In the genomic region with DNA sequence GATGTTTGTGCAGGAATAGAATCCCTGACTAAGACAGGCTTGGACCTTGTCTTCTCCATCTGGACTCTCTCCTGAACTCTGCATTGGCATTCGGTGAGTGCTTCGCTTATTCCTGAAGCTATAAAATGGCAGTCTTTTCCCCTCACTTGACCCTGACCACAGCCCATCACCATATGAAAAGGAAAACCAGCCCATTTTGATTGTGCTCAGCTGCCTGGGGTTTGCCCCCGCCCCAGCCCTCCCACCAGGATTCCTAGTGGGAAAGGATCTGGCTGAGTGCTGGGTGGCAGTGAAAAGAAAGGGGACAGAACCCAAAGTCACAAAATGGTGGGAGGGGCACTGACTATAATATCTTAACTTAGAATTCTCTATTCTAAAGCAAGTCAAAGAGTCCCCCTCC, we compare ENCODE assay signal across 21 mouse cellular contexts. TPM values are rescaled to one million over a fixed set of nuclear protein-coding genes. Genes with fewer than 3 reads are reported as not detected.
"Had no signal": no experiment of that assay in that cellular context is flagged by ENCODE, and none has a peak within 500 bp of the region (broad histone marks: within the 10 kb centered on the region; RNA-seq: fewer than 3 reads in every experiment).

No protein-coding gene starts in this region.

- H3K27me3 ChIP-seq: liver, embryonic 15.5 days; midbrain, embryonic 12.5 days; neural tube, embryonic 13.5 days had no signal

- ATAC-seq: lung, postnatal 0 days had no signal

- H3K36me3 ChIP-seq: limb, embryonic 10.5 days had no signal

- H3K27ac ChIP-seq: left cerebral cortex, adult 2 months; limb, embryonic 10.5 days; liver, embryonic 15.5 days; midbrain, embryonic 12.5 days; neural tube, embryonic 13.5 days had no signal

- DNase-seq: kidney, adult 11 months; kidney, adult 9 months; kidney, postnatal 10 days; lung, adult 2 months; lung, postnatal 36 days; retina, postnatal 1 day; right cerebral cortex, postnatal 4 days; spleen, adult 18-20 months; thymus, adult 18-20 months; thymus, postnatal 25 days had no signal

- H3K9me3 ChIP-seq: limb, embryonic 10.5 days; liver, embryonic 15.5 days; midbrain, embryonic 12.5 days; neural tube, embryonic 13.5 days had no signal

- H3K9ac ChIP-seq: liver, embryonic 15.5 days; midbrain, embryonic 12.5 days; neural tube, embryonic 13.5 days had no signal

- H3K4me2 ChIP-seq: liver, embryonic 11.5 days; liver, embryonic 15.5 days; midbrain, embryonic 12.5 days; neural tube, embryonic 13.5 days had no signal

- H3K4me1 ChIP-seq: liver, embryonic 15.5 days; neural tube, embryonic 13.5 days had no signal

- H3K4me3 ChIP-seq: left cerebral cortex, adult 2 months; limb, embryonic 10.5 days; liver, embryonic 15.5 days; midbrain, embryonic 12.5 days; myocyte; neural tube, embryonic 13.5 days had no signal

RNA-seq across cellular contexts. Expression of gene Rtp1, which starts 53.3 kb away (rescaled TPM):
- polyA plus RNA-seq: large intestine, adult 2 months; limb, embryonic 10.5 days; limb, embryonic 14.5 days; liver, embryonic 11.5 days; liver, embryonic 15.5 days; lung, adult 2 months; lung, postnatal 0 days; midbrain, embryonic 12.5 days; myocyte; stomach, embryonic 14.5 days had no signal
